Mouse (Mus musculus): ENCODE results near the gene Inka1. TPM values are rescaled to one million over a fixed set of nuclear protein-coding genes. Genes with fewer than 3 reads are reported as not detected.

Gene Inka1
- polyA plus RNA-seq, 2 experiments, result 79.6 to 112 TPM

GRCm38 (mm10) chr9:107993013-107993412, 7.3 kb upstream of the Inka1 start:
- Histone ChIP-seq H3K4me1 (ENCODE audit: control insufficient read depth, insufficient read depth, low read length) (0 out of 2 replicates have a peak, but pooled peaks cover 1% of the 10 kb centered on the region), H3K36me3 (ENCODE audit: control insufficient read depth, insufficient read depth, low read length) (no peaks in the 10 kb centered on the region), H3K4me3 (replicated peaks; ENCODE audit: low read length) (no peak overlapping the region), H3K4me2 (replicated peaks; ENCODE audit: low read depth, low read length, severe bottlenecking) (no peak overlapping the region), H3K9me3 (ENCODE audit: control insufficient read depth, low read length) (no peaks in the 10 kb centered on the region), H3K9ac (ENCODE audit: low read depth, low read length, severe bottlenecking) (no peak overlapping the region), H3K27me3 (ENCODE audit: control insufficient read depth, insufficient read depth, low read length) (no peaks in the 10 kb centered on the region), H3K27ac (replicated peaks; ENCODE audit: low read depth, low read length) (no peak overlapping the region)
- 84% methylated on average over 11 of the region's 11 CpGs for WGBS
- no peak for TF ChIP-seq POLR2A (IDR thresholded peaks at IDR 0.05; ENCODE audit: borderline replicate concordance, extremely low read depth, insufficient read depth, insufficient read length)
- no peak for ATAC-seq (ENCODE audit: low FRiP score, low read depth)
- no peak for DNase-seq (ENCODE audit: low spot score)

GRCm38 (mm10) chr9:107992197-107992596, 6.5 kb upstream of the Inka1 start, which contains the start of gene Cdhr4:
TSS of gene Cdhr4 (plus strand) at chr9:107992497.
- no peak within 1 kb of the TSS for H3K9ac ChIP-seq (ENCODE audit: low read depth, low read length, severe bottlenecking)

GRCm38 (mm10) chr9:107987950-107988349, 2.3 kb upstream of the Inka1 start:
- H3K27ac ChIP-seq (replicated peaks; ENCODE audit: low read depth, low read length), result 0 out of 2 replicates have a peak overlapping the region, but pooled peaks have one; percentile 5
- DNase-seq (ENCODE audit: low spot score), result peak; percentile 38
- WGBS, result 45% methylated on average over 3 of the region's 3 CpGs

More at GRCm38 (mm10) chr9:107992197-107992596, 6.5 kb upstream of the Inka1 start, which contains the start of gene Cdhr4:
- no peak within 1 kb of the TSS for H3K4me2 ChIP-seq (replicated peaks; ENCODE audit: low read depth, low read length, severe bottlenecking)
- H3K9me3 ChIP-seq (ENCODE audit: control insufficient read depth, low read length), result no peaks in the 10 kb centered on the region
- WGBS, result 24% methylated on average over 2 of the region's 2 CpGs
- TF ChIP-seq POLR2A (IDR thresholded peaks at IDR 0.05; ENCODE audit: borderline replicate concordance, extremely low read depth, insufficient read depth, insufficient read length), result no peak
- DNase-seq (ENCODE audit: low spot score) (peak; percentile 27), ATAC-seq (ENCODE audit: low FRiP score, low read depth) (no peak)
- peak within 1 kb of the TSS; percentile 48; the same call in 1 of the 2 replicates for H3K27ac ChIP-seq (replicated peaks; ENCODE audit: low read depth, low read length)
- H3K4me1 ChIP-seq (ENCODE audit: control insufficient read depth, insufficient read depth, low read length), result peaks cover 5% of the 10 kb centered on the region; the same call in 1 of the 2 replicates
- no peaks in the 10 kb centered on the region for H3K27me3 ChIP-seq (ENCODE audit: control insufficient read depth, insufficient read depth, low read length)
- H3K36me3 ChIP-seq (ENCODE audit: control insufficient read depth, insufficient read depth, low read length), result no peaks in the 10 kb centered on the region
- H3K4me3 ChIP-seq (replicated peaks; ENCODE audit: low read length), result no peak within 1 kb of the TSS

GRCm38 (mm10) chr9:107986376-107986775, 697 bp upstream of the Inka1 start:
- Histone ChIP-seq H3K4me2 (replicated peaks; ENCODE audit: low read depth, low read length, severe bottlenecking) (peak overlapping the region; percentile 96), H3K9me3 (ENCODE audit: control insufficient read depth, low read length) (no peaks in the 10 kb centered on the region), H3K27ac (replicated peaks; ENCODE audit: low read depth, low read length) (peak overlapping the region; percentile 99), H3K9ac (ENCODE audit: low read depth, low read length, severe bottlenecking) (no peak overlapping the region), H3K27me3 (ENCODE audit: control insufficient read depth, insufficient read depth, low read length) (no peaks in the 10 kb centered on the region), H3K4me3 (replicated peaks; ENCODE audit: low read length) (peak overlapping the region; percentile 82), H3K4me1 (ENCODE audit: control insufficient read depth, insufficient read depth, low read length) (peaks cover 29% of the 10 kb centered on the region), H3K36me3 (ENCODE audit: control insufficient read depth, insufficient read depth, low read length) (peaks cover 11% of the 10 kb centered on the region)
- peak; percentile 31; the same call in 1 of the 2 replicates for ATAC-seq (ENCODE audit: low FRiP score, low read depth)
- 5% methylated on average over 18 of the region's 18 CpGs for WGBS
- no peak for TF ChIP-seq POLR2A (IDR thresholded peaks at IDR 0.05; ENCODE audit: borderline replicate concordance, extremely low read depth, insufficient read depth, insufficient read length)
- DNase-seq (ENCODE audit: low spot score), result peak; percentile 85

More at GRCm38 (mm10) chr9:107987950-107988349, 2.3 kb upstream of the Inka1 start:
- Histone ChIP-seq H3K4me1 (ENCODE audit: control insufficient read depth, insufficient read depth, low read length) (peaks cover 18% of the 10 kb centered on the region), H3K9ac (ENCODE audit: low read depth, low read length, severe bottlenecking) (no peak overlapping the region), H3K4me2 (replicated peaks; ENCODE audit: low read depth, low read length, severe bottlenecking) (no peak overlapping the region), H3K36me3 (ENCODE audit: control insufficient read depth, insufficient read depth, low read length) (peaks cover 11% of the 10 kb centered on the region), H3K27me3 (ENCODE audit: control insufficient read depth, insufficient read depth, low read length) (no peaks in the 10 kb centered on the region), H3K4me3 (replicated peaks; ENCODE audit: low read length) (no peak overlapping the region), H3K9me3 (ENCODE audit: control insufficient read depth, low read length) (no peaks in the 10 kb centered on the region)
- no peak for TF ChIP-seq POLR2A (IDR thresholded peaks at IDR 0.05; ENCODE audit: borderline replicate concordance, extremely low read depth, insufficient read depth, insufficient read length)
- ATAC-seq (ENCODE audit: low FRiP score, low read depth), result no peak

GRCm38 (mm10) chr9:107984754-107985055, 974 bp downstream of the Inka1 start:
- peak overlapping the region; percentile 96 for H3K4me2 ChIP-seq (replicated peaks; ENCODE audit: low read depth, low read length, severe bottlenecking)
- peak overlapping the region; percentile 99 for H3K27ac ChIP-seq (replicated peaks; ENCODE audit: low read depth, low read length)
- ATAC-seq (ENCODE audit: low FRiP score, low read depth), result no peak
- no peaks in the 10 kb centered on the region for H3K9me3 ChIP-seq (ENCODE audit: control insufficient read depth, low read length)
- peaks cover 11% of the 10 kb centered on the region for H3K36me3 ChIP-seq (ENCODE audit: control insufficient read depth, insufficient read depth, low read length)
- no peak for TF ChIP-seq POLR2A (IDR thresholded peaks at IDR 0.05; ENCODE audit: borderline replicate concordance, extremely low read depth, insufficient read depth, insufficient read length)
- H3K27me3 ChIP-seq (ENCODE audit: control insufficient read depth, insufficient read depth, low read length), result no peaks in the 10 kb centered on the region
- peaks cover 41% of the 10 kb centered on the region for H3K4me1 ChIP-seq (ENCODE audit: control insufficient read depth, insufficient read depth, low read length)
- H3K9ac ChIP-seq (ENCODE audit: low read depth, low read length, severe bottlenecking), result peak overlapping the region; percentile 83
- H3K4me3 ChIP-seq (replicated peaks; ENCODE audit: low read length), result peak overlapping the region; percentile 82
- no peak for DNase-seq (ENCODE audit: low spot score)
- WGBS, result 14% methylated on average over 9 of the region's 9 CpGs

All from limb, embryonic 14.5 days (tissue).